Mouse (Mus musculus) heart, adult 2 months (tissue): Measurements from ENCODE around the gene Pax7.

Source experiments
- CTCF ChIP-seq: fragments of 200-600 bp; IDR thresholded peaks from 2 replicates; pipeline ENCODE4 v1.8.1; 2022; ENCODE audit warnings: antibody characterized with exemption, mild to moderate bottlenecking, moderate library complexity
- EP300 ChIP-seq: fragments of 200-500 bp; IDR thresholded peaks from 2 replicates; pipeline ENCODE4 v1.6.1; 2011; ENCODE audit warnings: low read depth, low read length, control low read depth; ENCODE audit not compliant: insufficient read depth
- POLR2A ChIP-seq: fragments of 200-500 bp; IDR thresholded peaks from 2 replicates; pipeline ENCODE4 v1.6.1; 2011; ENCODE audit warnings: mild to moderate bottlenecking, low read depth, low read length, control low read depth; ENCODE audit not compliant: insufficient read depth

GRCm38 (mm10) chr4:139833817-139834401, 581 bp upstream of the Pax7 start:
- no peak for TF ChIP-seq CTCF
- TF ChIP-seq POLR2A: no peak
- no peak for TF ChIP-seq EP300
